Mouse (Mus musculus) cerebellum, adult 9-10 months (tissue): ENCODE measurements around the gene Hnrnpll.

Experiments
- DNase-seq: peaks from one replicate; pipeline ENCODE4 v3.0.0; 2022

The Hnrnpll gene

DNA sequence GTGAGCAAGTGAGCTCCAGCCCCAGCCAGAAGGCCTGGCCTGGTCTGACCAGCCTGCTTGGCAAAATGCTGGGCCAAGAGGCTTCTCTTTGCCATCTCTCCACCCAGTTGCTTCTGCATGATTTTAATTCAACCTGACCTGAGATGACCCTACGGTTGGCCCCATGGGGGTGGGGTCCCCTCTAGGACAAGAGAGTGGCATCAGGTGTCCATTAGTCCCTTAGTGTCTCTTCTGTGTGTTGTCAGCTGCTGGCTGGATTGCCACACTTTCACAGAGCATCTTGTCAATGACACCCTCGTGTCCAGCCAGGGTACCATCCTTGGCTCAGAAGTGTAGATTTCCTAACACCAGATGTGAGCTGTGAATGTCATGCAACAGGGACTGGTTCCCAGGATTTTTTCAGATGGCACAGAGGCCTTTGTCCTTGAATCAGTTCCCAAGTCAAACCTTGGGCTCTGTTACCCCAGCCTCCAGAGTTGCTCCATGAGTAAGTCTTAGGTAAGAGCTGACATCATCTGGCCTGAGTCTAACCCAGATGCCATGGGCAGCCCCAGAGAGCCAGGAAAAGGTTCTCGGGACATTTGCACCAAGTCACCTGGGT, 66.9 kb downstream of the Hnrnpll start:
- no peak for DNase-seq

DNA sequence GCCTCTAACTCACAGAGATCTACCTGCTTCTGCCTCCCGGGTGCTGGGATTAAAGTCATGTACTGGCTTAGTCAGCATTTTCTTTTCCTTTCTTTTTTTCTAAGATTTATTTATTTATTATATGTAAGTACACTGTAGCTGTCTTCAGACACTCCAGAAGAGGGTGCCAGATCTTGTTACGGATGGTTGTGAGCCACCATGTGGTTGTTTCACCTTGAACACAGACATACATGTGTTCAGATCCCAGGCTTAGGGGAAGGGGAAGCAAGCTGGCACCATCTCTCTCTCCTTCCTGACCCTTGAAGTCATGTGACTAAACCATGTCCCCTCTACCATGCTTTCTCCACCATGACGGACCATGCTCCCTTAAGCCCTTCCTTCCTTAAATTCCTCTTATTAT, 70.0 kb downstream of the Hnrnpll start:
- no peak for DNase-seq

DNA sequence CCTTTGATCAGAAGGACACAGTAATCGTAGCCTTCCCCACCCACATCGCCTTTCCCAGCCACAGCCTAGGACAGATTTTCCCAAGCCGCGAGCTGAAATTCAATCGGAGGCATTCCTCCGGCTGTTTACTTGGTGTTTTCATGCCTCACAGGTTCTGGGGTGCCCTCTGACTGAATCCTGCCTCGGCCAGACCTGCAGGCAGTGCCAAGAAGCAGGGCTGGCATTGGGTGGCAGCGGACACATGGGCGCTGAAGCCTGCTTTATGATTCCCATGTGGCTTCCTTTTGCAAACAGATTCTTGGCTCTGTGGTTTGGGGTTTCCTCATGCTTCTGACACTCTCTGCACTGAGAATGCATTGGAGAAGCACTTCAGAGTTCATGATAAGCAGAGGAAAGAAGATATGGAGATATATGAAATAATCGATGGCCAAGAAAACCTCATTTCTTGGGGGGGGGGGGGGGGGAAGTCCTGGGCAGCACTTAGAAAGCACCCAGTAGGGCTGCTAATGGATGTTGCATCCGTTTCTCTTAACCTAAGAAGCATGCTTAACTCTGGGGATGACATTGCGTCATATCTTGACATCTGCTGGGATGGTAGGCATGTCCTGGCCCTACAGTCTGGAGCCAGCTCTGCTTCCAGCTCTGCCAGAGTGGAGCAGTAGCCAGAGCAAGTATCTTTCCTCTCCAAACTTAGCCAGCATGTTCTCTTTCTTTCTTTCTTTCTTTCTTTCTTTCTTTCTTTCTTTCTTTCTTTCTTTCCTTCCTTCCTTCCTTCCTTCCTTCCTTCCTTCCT, 70.8 kb downstream of the Hnrnpll start:
- DNase-seq, result no peak

- DNase-seq, result no peak
Observed at GRCm38 (mm10) chr17:79990161-79990560, 72.0 kb downstream of the Hnrnpll start.

DNA sequence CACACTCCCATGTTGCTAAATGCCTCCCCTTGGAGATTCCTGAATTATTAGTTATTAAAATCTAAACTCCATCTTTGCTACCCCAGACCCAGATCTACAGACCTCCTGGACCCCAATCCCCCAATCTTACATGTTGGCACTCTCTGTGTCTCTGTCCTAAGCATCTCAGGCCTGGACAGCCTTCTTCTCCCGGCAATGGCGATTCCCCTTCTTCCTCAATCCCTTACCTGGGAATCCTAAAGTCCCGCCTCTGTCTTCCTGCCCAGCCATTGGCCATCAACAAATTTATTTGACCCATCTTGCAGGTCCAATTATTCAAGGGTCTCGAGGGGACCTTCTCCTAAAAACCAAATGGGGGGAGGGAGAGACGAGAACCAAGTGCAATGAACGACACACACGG, 77.7 kb downstream of the Hnrnpll start:
- DNase-seq, result no peak

GRCm38 (mm10) chr17:79982955-79983529, 79.1 kb downstream of the Hnrnpll start:
- no peak for DNase-seq

DNA sequence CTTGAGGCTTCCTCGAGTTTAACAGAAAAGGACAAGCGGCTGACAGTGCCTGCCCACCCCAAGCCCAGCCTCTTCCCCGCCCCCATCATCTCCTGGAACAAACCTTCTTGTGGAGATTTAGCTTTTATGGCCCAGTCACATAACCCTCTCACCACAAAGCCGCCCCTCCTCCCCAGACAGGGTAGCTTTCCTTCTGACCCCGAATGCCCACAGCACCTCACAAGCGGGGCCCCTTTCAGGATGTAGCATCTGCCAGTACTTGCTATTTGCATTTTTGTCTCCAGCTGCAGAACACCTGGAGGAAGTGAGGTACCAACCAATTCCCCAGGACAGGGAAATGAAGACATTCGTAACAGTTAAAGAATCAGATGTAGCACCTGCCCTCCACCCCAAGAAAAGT, 79.6 kb downstream of the Hnrnpll start:
- DNase-seq, result no peak

DNA sequence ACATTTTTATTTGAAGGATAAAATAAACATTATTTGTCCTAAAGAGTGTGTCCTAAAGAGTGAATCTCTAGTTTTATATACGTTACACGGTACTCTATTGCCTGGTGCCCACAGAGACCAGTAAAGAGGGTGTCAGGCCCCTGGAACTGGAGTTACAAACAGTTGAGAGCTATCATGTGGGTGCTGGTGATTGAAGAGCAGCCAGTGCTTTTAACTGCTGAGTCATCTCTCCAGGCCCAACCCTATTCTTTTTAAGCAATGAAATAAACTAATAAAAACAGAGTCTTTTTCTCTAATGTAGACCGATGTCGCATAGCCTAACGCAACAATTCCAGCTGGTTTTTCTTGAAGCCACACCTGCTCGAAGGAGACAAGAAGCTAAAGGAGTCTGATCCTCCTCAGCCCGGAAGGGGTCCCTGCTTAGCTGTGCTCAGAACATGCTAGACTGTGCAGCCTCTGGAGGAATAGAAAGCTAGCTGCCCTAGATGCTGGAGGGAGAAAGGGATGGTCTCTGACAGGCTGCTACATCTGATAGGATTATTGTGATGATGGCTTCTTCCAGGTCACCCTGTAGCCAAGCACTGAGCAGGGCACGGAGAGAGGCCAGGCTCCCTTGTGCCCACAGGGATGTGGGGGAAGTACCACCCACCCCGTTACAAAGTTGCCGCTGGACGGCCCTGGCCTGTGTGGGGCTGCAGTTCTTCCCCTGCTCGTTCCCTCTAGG, 80.2 kb downstream of the Hnrnpll start:
- no peak for DNase-seq

GRCm38 (mm10) chr17:79981348-79981747, 80.8 kb downstream of the Hnrnpll start:
- no peak for DNase-seq

- DNase-seq, result no peak
Observed at GRCm38 (mm10) chr17:79980421-79981120, 81.6 kb downstream of the Hnrnpll start.
